Mouse (Mus musculus): ENCODE data around the gene Strip2. TPM values are rescaled to one million over a fixed set of nuclear protein-coding genes. Genes with fewer than 3 reads are reported as not detected.

The Strip2 gene
- total RNA-seq, 4 experiments from 2014 or later = 20.2 to 25.4 (median 23.3) TPM

DNA sequence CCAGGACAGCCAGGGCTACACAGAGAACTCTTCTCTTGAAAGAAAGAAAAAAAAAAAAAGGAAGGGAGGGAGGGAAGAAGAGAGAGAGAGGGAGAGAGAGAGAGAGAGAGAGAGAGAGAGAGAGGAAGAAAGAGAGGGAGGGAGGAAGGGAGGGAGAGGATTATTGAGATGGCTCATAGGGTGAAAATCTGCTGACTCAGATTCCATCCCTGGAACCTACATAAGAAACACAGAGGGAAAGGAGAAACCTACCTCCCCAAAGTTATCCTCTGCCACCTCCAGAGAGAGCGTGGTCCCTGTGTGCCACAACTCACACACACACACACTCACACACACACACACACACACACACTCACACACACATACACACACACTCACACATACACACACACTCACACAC is 89.0 kb downstream of the Strip2 start:
- DNase-seq (ENCODE audit: low spot score in 2 of 2) = no peak

- DNase-seq (ENCODE audit: low spot score in 2 of 2) = no peak
Measured at GRCm38 (mm10) chr6:30009204-30009603, 92.4 kb downstream of the Strip2 start.

Small RNA genes within 50 kb of the gene (microRNA-seq; reads per million reads assigned to microRNA genes)
- 0 reads per million in 2 experiments for gene Gm23049

Other genes starting within 250 kb of the Strip2 start
- gene Tspan33, start 222.8 kb upstream of the Strip2 start, total RNA-seq (2022) = 10 to 100 TPM; 28.4 to 37.6 (median 33.5) TPM
- gene Smo, start 181.5 kb upstream of the Strip2 start, total RNA-seq (2022) = 10 to 100 TPM; 17.0 to 18.9 (median 18.1) TPM
- 100 to 1,000 TPM; 200 to 239 (median 221) TPM for gene Ahcyl2, start 149.0 kb upstream of the Strip2 start, total RNA-seq (2022)
- gene Nrf1, start 131.0 kb downstream of the Strip2 start, total RNA-seq (2022) = 10 to 100 TPM; 20.6 to 25.5 (median 24.2) TPM